Mouse (Mus musculus) limb, embryonic 12.5 days (tissue): ENCODE measurements around the gene Als2. TPM values are rescaled to one million over a fixed set of nuclear protein-coding genes. Genes with fewer than 3 reads are reported as not detected.

Source experiments
- ATAC-seq: fragments of 200-750 bp; cut with Nextera tagmentation; 2 replicates; pipeline ENCODE4 v1.8.0; 2017; ENCODE audit warnings: low read depth, moderate TSS enrichment; ENCODE audit not compliant: insufficient number of reproducible peaks, insufficient read depth, low FRiP score, low TSS enrichment
- H3K27ac ChIP-seq: fragments of 300-500 bp; sonication (generic); 2 replicates; pipeline ENCODE4 v1.5.1; 2016; ENCODE audit warnings: mild to moderate bottlenecking, moderate library complexity
- H3K27me3 ChIP-seq: fragments of 300-500 bp; sonication (generic); 2 replicates; pipeline ENCODE4 v1.6.1; 2016; ENCODE audit warnings: mild to moderate bottlenecking, moderate library complexity
- H3K36me3 ChIP-seq: fragments of 300-500 bp; sonication (generic); 2 replicates; pipeline ENCODE4 v1.6.1; 2016; ENCODE audit warnings: mild to moderate bottlenecking, moderate library complexity
- H3K4me1 ChIP-seq: fragments of 300-500 bp; sonication (generic); replicated peaks from 2 replicates; pipeline ENCODE4 v1.6.1; 2016
- H3K4me2 ChIP-seq: fragments of 300-500 bp; sonication (generic); 2 replicates; pipeline ENCODE4 v1.6.1; 2016; ENCODE audit warnings: mild to moderate bottlenecking, moderate library complexity
- H3K4me3 ChIP-seq: fragments of 300-500 bp; sonication (generic); replicated peaks from 2 replicates; pipeline ENCODE4 v1.5.1; 2016; ENCODE audit warnings: mild to moderate bottlenecking
- H3K9ac ChIP-seq: fragments of 300-500 bp; sonication (generic); replicated peaks from 2 replicates; pipeline ENCODE4 v1.6.1; 2016; ENCODE audit warnings: mild to moderate bottlenecking, moderate library complexity
- H3K9me3 ChIP-seq: fragments of 300-500 bp; sonication (generic); 2 replicates; pipeline ENCODE4 v1.6.1; 2016; ENCODE audit warnings: mild to moderate bottlenecking, moderate library complexity
- WGBS: fragments of 180-500 bp; shearing (Covaris S2); methylation state at CpG from one replicate; pipeline ENCODE4 v1.1.7; 2016; 5-methylcytosine and 5-hydroxymethylcytosine counted together
- polyA plus RNA-seq: library from polyadenylated mRNA; unstranded; fragments of >200 nt; fragmentation: Nextera tagmentation; extraction: Ambion mirVana; gene quantifications from 2 replicates; pipeline ENCODE4 v1.2.1, GENCODE M21; 2016

Gene Als2
- polyA plus RNA-seq, 1 experiment from 2014 or later = 11.7 TPM

- no peaks in the 10 kb centered on the region for H3K9me3 ChIP-seq
- ATAC-seq = no peak
- H3K27me3 ChIP-seq = no peaks in the 10 kb centered on the region
- H3K4me1 ChIP-seq = no peaks in the 10 kb centered on the region
- no peak overlapping the region for H3K4me2 ChIP-seq
- H3K9ac ChIP-seq = no peak overlapping the region
- WGBS = 5% methylated on average over 9 of the region's 9 CpGs
- H3K27ac ChIP-seq = no peak overlapping the region
- no peaks in the 10 kb centered on the region for H3K36me3 ChIP-seq
- H3K4me3 ChIP-seq = no peak overlapping the region
Observed at GRCm38 (mm10) chr1:59247602-59248001, 10.6 kb upstream of the Als2 start.

DNA sequence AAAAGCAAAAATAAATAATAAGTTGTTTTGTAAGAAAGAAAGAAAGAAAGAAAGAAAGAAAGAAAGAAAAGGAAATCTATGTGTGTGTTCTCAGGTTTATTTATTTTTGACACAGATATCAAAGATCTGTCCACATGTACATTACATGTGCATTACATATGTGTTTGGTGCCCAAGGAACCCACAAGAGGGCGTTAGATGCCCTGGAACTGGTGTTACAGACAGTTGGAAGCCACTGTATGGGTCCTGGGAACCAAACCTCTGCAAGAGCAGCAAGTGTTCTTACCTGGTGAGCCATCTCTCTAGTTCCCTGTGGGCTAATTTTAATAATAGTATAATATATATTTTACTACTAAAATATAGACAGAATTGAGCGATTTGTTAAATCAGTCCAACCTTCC lies 6.7 kb upstream of the Als2 start:
- Histone ChIP-seq H3K4me3 (no peak overlapping the region), H3K4me1 (no peaks in the 10 kb centered on the region), H3K36me3 (no peaks in the 10 kb centered on the region), H3K9ac (no peak overlapping the region), H3K27ac (no peak overlapping the region), H3K9me3 (no peaks in the 10 kb centered on the region), H3K27me3 (no peaks in the 10 kb centered on the region), H3K4me2 (no peak overlapping the region)
- ATAC-seq = no peak
- WGBS = 70% methylated on average over 2 of the region's 2 CpGs

DNA sequence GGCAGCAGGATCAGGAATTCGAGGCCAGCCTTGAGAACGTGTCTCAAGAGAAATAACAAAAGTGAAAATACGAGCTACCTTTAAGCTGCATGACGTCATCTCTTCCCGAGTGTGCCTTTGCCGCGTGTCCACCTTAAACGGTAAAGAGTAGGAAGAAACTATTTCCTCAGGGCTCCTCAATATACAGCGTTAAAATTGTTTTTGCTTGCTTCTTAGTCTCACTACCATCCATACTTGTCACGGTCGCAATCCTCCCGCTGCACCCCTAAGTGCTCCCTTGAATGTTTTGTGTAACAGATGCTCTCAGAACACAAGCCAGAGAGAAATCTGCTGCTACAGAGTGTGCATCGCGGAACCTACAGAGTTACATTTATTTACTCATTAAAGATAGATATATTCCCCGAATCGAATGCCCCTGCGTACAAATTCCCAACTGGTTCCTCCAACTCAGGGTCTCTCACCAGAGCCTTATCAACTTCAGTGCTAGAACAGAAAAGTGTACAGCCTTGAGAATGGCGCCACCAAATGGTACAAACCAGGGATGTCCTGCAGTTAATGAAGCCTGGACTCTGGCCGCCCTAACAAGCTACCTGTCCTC lies 682 bp upstream of the Als2 start:
- Histone ChIP-seq H3K27me3 (no peaks in the 10 kb centered on the region), H3K4me3 (peak overlapping the region; percentile 83), H3K4me1 (0 out of 2 replicates have a peak, but pooled peaks cover 3% of the 10 kb centered on the region), H3K4me2 (peak overlapping the region; percentile 76), H3K9ac (peak overlapping the region; percentile 44), H3K36me3 (no peaks in the 10 kb centered on the region), H3K9me3 (no peaks in the 10 kb centered on the region), H3K27ac (peak overlapping the region; percentile 56; the same call in 1 of the 2 replicates)
- peak; percentile 54 for ATAC-seq
- WGBS = under 1% methylated on average over 19 of the region's 19 CpGs

DNA sequence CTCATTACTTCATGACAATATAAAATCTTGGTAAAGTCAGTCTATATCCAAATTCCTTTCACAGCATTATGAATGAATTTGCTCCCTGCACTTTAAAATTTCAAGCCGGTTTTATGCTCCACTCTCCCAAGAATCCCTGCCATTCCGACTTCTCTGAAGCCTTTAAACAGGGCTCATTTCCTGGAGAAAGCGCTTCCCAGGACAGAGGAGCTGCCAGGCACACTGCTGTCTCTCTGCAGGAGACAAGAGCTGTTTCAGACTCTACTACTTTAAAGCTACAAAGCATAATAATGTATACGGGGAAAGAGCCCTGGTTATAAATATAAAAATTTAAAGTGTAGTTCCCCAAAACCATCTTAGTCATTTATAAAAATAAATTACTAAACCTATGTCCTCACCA lies 7.8 kb downstream of the Als2 start:
- ATAC-seq = no peak
- H3K27ac ChIP-seq = no peak overlapping the region
- H3K27me3 ChIP-seq = no peaks in the 10 kb centered on the region
- WGBS = 29% methylated on average over 4 of the region's 4 CpGs
- no peak overlapping the region for H3K9ac ChIP-seq
- H3K4me1 ChIP-seq = no peaks in the 10 kb centered on the region
- H3K9me3 ChIP-seq = no peaks in the 10 kb centered on the region
- H3K4me3 ChIP-seq = no peak overlapping the region
- H3K36me3 ChIP-seq = peaks cover 9% of the 10 kb centered on the region; the same call in 1 of the 2 replicates
- no peak overlapping the region for H3K4me2 ChIP-seq

DNA sequence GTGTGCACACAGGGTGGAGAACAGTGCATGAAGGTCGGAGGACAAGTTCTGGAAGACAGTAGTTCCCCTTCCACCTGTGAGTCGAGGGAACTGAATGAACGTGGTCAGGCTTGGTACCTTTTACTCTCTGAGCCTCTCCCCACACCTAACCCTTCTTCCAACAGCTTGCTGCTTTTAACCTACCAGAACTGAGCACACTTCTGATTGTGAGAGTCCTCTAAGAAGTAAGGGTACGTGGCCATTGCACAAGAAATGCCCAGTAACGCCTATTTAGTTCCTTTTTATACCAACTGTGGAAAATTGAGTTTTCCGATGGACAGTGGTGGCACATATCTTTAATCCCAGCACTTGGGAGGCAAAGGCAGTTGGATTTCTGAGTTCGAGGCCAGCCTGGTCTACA lies 8.5 kb downstream of the Als2 start:
- H3K9me3 ChIP-seq = no peaks in the 10 kb centered on the region
- H3K27ac ChIP-seq = no peak overlapping the region
- no peak for ATAC-seq
- no peaks in the 10 kb centered on the region for H3K27me3 ChIP-seq
- peaks cover 9% of the 10 kb centered on the region; the same call in 1 of the 2 replicates for H3K36me3 ChIP-seq
- 88% methylated on average over 7 of the region's 7 CpGs for WGBS
- H3K9ac ChIP-seq = no peak overlapping the region
- no peak overlapping the region for H3K4me3 ChIP-seq
- H3K4me1 ChIP-seq = no peaks in the 10 kb centered on the region
- H3K4me2 ChIP-seq = no peak overlapping the region

DNA sequence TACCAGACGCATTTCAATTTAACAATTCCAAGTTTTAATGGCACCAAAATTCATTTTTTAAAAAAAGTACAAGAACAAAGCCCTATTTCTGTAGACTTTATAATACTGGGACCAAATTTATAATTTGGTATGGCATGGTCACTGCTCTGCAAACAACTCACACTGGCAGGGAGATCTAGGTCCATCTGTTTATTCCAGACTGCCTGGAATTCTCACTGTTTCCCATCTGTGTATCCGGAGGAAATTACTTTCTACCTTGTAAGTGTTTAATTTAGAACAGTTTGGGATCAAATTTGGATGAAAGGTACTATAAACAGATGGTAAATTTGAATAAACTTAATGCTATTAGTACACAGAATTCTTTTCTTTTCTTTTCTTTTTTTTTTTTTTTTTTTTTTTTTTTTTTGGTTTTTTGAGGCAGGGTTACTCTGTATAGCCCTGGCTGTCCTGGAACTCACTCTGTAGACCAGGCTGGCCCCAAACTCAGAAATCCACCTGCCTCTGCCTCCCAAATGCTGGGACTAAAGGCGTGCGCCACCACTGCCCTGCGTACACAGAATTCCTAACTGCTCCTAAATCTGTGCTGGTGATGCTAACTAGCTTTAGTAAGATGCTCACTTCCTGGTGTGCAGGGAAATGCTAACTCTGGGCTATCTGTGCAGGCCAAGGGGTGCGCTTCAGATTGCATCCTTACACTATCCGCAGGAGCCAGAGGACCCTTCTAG lies 14.8 kb downstream of the Als2 start:
- H3K9me3 ChIP-seq = no peaks in the 10 kb centered on the region
- no peak for ATAC-seq
- H3K27ac ChIP-seq = no peak overlapping the region
- H3K4me1 ChIP-seq = no peaks in the 10 kb centered on the region
- H3K27me3 ChIP-seq = no peaks in the 10 kb centered on the region
- no peak overlapping the region for H3K4me2 ChIP-seq
- no peak overlapping the region for H3K4me3 ChIP-seq
- no peak overlapping the region for H3K9ac ChIP-seq
- peaks cover 6% of the 10 kb centered on the region; the same call in 1 of the 2 replicates for H3K36me3 ChIP-seq
- 92% methylated on average over 7 of the region's 7 CpGs for WGBS

DNA sequence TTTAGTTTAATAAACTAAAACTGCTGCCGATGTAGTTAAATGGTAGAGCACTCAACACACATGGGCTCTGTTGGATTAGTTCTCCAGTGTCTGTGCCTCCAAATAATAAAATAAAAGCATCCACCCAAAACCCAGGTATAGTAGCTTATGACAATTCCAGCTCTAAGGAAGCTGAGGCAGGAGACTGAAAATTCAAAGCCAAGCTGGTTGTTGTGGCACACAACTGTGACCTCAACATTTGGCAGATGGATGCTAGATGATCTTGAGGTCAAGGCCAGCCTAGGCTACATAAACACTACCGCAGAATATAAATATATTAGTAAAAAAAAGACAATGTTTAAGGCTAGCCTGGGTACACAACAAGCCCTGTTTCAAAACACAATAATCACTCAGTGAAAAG lies 15.4 kb downstream of the Als2 start:
- H3K4me3 ChIP-seq = no peak overlapping the region
- ATAC-seq = no peak
- no peaks in the 10 kb centered on the region for H3K9me3 ChIP-seq
- H3K9ac ChIP-seq = no peak overlapping the region
- H3K4me1 ChIP-seq = no peaks in the 10 kb centered on the region
- no peak overlapping the region for H3K27ac ChIP-seq
- H3K36me3 ChIP-seq = peaks cover 8% of the 10 kb centered on the region
- H3K4me2 ChIP-seq = no peak overlapping the region
- H3K27me3 ChIP-seq = no peaks in the 10 kb centered on the region
- whole genome bisulfite sequencing = 90% methylated on average over 2 of the region's 2 CpGs

DNA sequence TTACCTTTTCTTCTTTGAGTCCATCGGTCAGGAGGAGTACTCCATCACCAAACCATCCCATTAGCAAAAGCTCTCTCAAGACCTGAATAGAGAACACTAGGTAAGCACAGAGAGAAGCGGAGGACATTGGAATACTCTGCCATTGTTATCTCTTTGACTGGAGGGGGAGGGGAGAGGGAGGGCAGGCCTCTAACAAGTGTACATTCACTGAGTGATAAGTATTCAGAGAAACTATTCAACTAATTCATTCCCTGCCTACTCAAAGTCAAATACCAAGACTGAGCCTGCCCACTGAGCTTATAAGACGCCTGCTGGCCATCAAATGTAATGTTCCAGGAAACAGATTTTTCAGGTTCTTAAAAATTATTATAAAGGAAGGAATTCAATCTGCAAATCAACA lies 16.7 kb downstream of the Als2 start:
- WGBS = 91% methylated on average over 3 of the region's 3 CpGs

GRCm38 (mm10) chr1:59215446-59215845 lies 21.6 kb downstream of the Als2 start:
- H3K36me3 ChIP-seq = peaks cover 34% of the 10 kb centered on the region
- no peaks in the 10 kb centered on the region for H3K9me3 ChIP-seq
- H3K27ac ChIP-seq = no peak overlapping the region
- WGBS = 93% methylated on average over 11 of the region's 11 CpGs
- no peaks in the 10 kb centered on the region for H3K27me3 ChIP-seq
- no peak overlapping the region for H3K4me2 ChIP-seq
- H3K4me3 ChIP-seq = no peak overlapping the region
- H3K4me1 ChIP-seq = no peaks in the 10 kb centered on the region
- H3K9ac ChIP-seq = no peak overlapping the region
- no peak for ATAC-seq

More for the DNA sequence above, 16.7 kb downstream of the Als2 start:
- peaks cover 19% of the 10 kb centered on the region for H3K36me3 ChIP-seq
- H3K4me3 ChIP-seq = no peak overlapping the region
- no peaks in the 10 kb centered on the region for H3K27me3 ChIP-seq
- H3K9ac ChIP-seq = no peak overlapping the region
- no peaks in the 10 kb centered on the region for H3K9me3 ChIP-seq
- H3K27ac ChIP-seq = no peak overlapping the region
- ATAC-seq = no peak
- H3K4me2 ChIP-seq = no peak overlapping the region
- no peaks in the 10 kb centered on the region for H3K4me1 ChIP-seq

- H3K27ac ChIP-seq = no peak overlapping the region
- peaks cover 45% of the 10 kb centered on the region for H3K36me3 ChIP-seq
- no peak overlapping the region for H3K9ac ChIP-seq
- H3K4me1 ChIP-seq = no peaks in the 10 kb centered on the region
- no peak overlapping the region for H3K4me3 ChIP-seq
- ATAC-seq = no peak
- no peaks in the 10 kb centered on the region for H3K9me3 ChIP-seq
- H3K27me3 ChIP-seq = no peaks in the 10 kb centered on the region
- no peak overlapping the region for H3K4me2 ChIP-seq
- no CpG with 5 or more reads among the region's 1 CpGs for WGBS
Observed at GRCm38 (mm10) chr1:59212951-59213350, 24.1 kb downstream of the Als2 start.

DNA sequence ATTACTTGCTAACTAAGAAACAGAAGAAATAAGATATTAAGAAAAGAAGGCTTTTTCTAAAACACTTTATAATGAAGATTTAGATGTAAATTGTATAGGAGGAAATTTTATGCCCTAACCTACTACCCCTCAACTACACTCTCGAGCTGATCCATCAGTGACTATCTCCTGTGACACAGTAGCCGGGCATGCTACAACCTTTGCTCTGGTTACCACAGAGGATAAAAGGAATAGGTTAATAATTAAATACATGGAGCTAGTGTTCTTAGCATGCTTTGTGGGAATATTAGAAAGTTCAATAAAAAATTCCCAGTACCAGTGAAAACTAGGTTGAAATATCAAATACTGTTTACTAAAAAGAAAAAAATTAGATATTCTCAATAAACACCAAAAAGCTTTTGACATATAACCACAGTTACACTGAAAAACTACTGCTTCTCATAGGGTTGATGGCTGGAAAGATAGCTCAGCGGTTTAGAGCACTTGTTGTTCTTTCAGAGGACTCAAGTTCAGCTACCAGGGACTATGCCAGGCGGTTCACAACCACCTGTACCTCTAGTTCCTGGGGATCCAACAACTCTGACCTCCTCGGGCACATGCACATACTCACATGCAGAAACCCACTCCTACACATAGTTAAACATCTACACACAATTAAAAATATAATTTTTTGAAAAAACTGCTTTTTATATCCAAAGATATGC lies 24.8 kb downstream of the Als2 start:
- no peak for ATAC-seq
- no peak overlapping the region for H3K27ac ChIP-seq
- H3K9ac ChIP-seq = no peak overlapping the region
- no peaks in the 10 kb centered on the region for H3K27me3 ChIP-seq
- no peak overlapping the region for H3K4me3 ChIP-seq
- H3K4me1 ChIP-seq = no peaks in the 10 kb centered on the region
- WGBS = 88% methylated on average over 5 of the region's 5 CpGs
- H3K9me3 ChIP-seq = no peaks in the 10 kb centered on the region
- H3K36me3 ChIP-seq = peaks cover 39% of the 10 kb centered on the region
- no peak overlapping the region for H3K4me2 ChIP-seq
